Mouse (Mus musculus): ENCODE results near the gene Tmub1. TPM values are rescaled to one million over a fixed set of nuclear protein-coding genes. Genes with fewer than 3 reads are reported as not detected.
A peak's percentile ranks its signal among the peaks of the same experiment; 100 is the strongest.

Gene Tmub1
- total and polyA plus RNA-seq, 2 experiments from 2014 or later: 65.5 to 91.5 TPM

GRCm38 (mm10) chr5:24475476-24476241 lies 28.0 kb upstream of the Tmub1 start:
- H3K27me3 ChIP-seq (ENCODE audit: insufficient read depth, low read length): no peaks in the 10 kb centered on the region
- H3K9me3 ChIP-seq (ENCODE audit: low read length): no peaks in the 10 kb centered on the region
- H3K4me1 ChIP-seq (ENCODE audit: insufficient read depth, low read length): 0 out of 2 replicates have a peak, but pooled peaks cover 10% of the 10 kb centered on the region
- H3K27ac ChIP-seq (ENCODE audit: low read depth, low read length): no peak overlapping the region
- H3K9ac ChIP-seq (replicated peaks; ENCODE audit: low read length, poor library complexity, severe bottlenecking): no peak overlapping the region
- H3K4me3 ChIP-seq (ENCODE audit: low read depth, low read length): no peak overlapping the region
- WGBS: 75% methylated on average over 6 of the region's 6 CpGs
- no peak for DNase-seq (ENCODE audit: low spot score)
- H3K36me3 ChIP-seq (ENCODE audit: insufficient read depth, low read length): peaks cover 42% of the 10 kb centered on the region
- no peak for ATAC-seq (ENCODE audit: low FRiP score)
- TF ChIP-seq CTCF (IDR thresholded peaks at IDR 0.05): no peak
- no peak overlapping the region for H3K4me2 ChIP-seq (ENCODE audit: low read depth, low read length, poor library complexity, severe bottlenecking)

- H3K4me1 ChIP-seq (ENCODE audit: insufficient read depth, low read length): 0 out of 2 replicates have a peak, but pooled peaks cover 10% of the 10 kb centered on the region
Observed at GRCm38 (mm10) chr5:24474723-24475261, 27.1 kb upstream of the Tmub1 start.

GRCm38 (mm10) chr5:24474025-24474722 lies 26.5 kb upstream of the Tmub1 start:
- 11% methylated on average over 63 of the region's 77 CpGs for WGBS
- Histone ChIP-seq H3K4me3 (ENCODE audit: low read depth, low read length) (peak overlapping the region; percentile 29), H3K9me3 (ENCODE audit: low read length) (no peaks in the 10 kb centered on the region), H3K4me1 (ENCODE audit: insufficient read depth, low read length) (0 out of 2 replicates have a peak, but pooled peaks cover 10% of the 10 kb centered on the region), H3K36me3 (ENCODE audit: insufficient read depth, low read length) (peaks cover 27% of the 10 kb centered on the region), H3K4me2 (ENCODE audit: low read depth, low read length, poor library complexity, severe bottlenecking) (peak overlapping the region; percentile 46), H3K27ac (ENCODE audit: low read depth, low read length) (no peak overlapping the region), H3K27me3 (ENCODE audit: insufficient read depth, low read length) (no peaks in the 10 kb centered on the region), H3K9ac (replicated peaks; ENCODE audit: low read length, poor library complexity, severe bottlenecking) (peak overlapping the region; percentile 36)
- no peak for TF ChIP-seq CTCF (IDR thresholded peaks at IDR 0.05)
- ATAC-seq (ENCODE audit: low FRiP score): peak; percentile 7; the same call in 1 of the 2 replicates
- DNase-seq (ENCODE audit: low spot score): no peak

More at GRCm38 (mm10) chr5:24474723-24475261, 27.1 kb upstream of the Tmub1 start:
- peak overlapping the region; percentile 29 for H3K4me3 ChIP-seq (ENCODE audit: low read depth, low read length)
- H3K9ac ChIP-seq (replicated peaks; ENCODE audit: low read length, poor library complexity, severe bottlenecking): peak overlapping the region; percentile 36
- no peaks in the 10 kb centered on the region for H3K9me3 ChIP-seq (ENCODE audit: low read length)
- H3K36me3 ChIP-seq (ENCODE audit: insufficient read depth, low read length): peaks cover 33% of the 10 kb centered on the region
- peak overlapping the region; percentile 46 for H3K4me2 ChIP-seq (ENCODE audit: low read depth, low read length, poor library complexity, severe bottlenecking)
- no peak overlapping the region for H3K27ac ChIP-seq (ENCODE audit: low read depth, low read length)
- TF ChIP-seq CTCF (IDR thresholded peaks at IDR 0.05): peak; percentile 18; the same call in 1 of the 2 replicates
- WGBS: 7% methylated on average over 59 of the region's 67 CpGs
- H3K27me3 ChIP-seq (ENCODE audit: insufficient read depth, low read length): no peaks in the 10 kb centered on the region
- ATAC-seq (ENCODE audit: low FRiP score): peak; percentile 14; the same call in 1 of the 2 replicates
- DNase-seq (ENCODE audit: low spot score): peak; percentile 33

GRCm38 (mm10) chr5:24472884-24473619 lies 25.4 kb upstream of the Tmub1 start:
- DNase-seq (ENCODE audit: low spot score): no peak
- no peak for ATAC-seq (ENCODE audit: low FRiP score)
- H3K36me3 ChIP-seq (ENCODE audit: insufficient read depth, low read length): peaks cover 16% of the 10 kb centered on the region
- no peak overlapping the region for H3K27ac ChIP-seq (ENCODE audit: low read depth, low read length)
- no peak for TF ChIP-seq CTCF (IDR thresholded peaks at IDR 0.05)
- 50% methylated on average over 7 of the region's 7 CpGs for WGBS
- no peaks in the 10 kb centered on the region for H3K27me3 ChIP-seq (ENCODE audit: insufficient read depth, low read length)
- H3K4me3 ChIP-seq (ENCODE audit: low read depth, low read length): no peak overlapping the region
- H3K9ac ChIP-seq (replicated peaks; ENCODE audit: low read length, poor library complexity, severe bottlenecking): no peak overlapping the region
- 0 out of 2 replicates have a peak, but pooled peaks cover 10% of the 10 kb centered on the region for H3K4me1 ChIP-seq (ENCODE audit: insufficient read depth, low read length)
- H3K4me2 ChIP-seq (ENCODE audit: low read depth, low read length, poor library complexity, severe bottlenecking): no peak overlapping the region
- no peaks in the 10 kb centered on the region for H3K9me3 ChIP-seq (ENCODE audit: low read length)

GRCm38 (mm10) chr5:24470600-24470999 lies 22.9 kb upstream of the Tmub1 start:
- Histone ChIP-seq H3K4me1 (ENCODE audit: insufficient read depth, low read length) (0 out of 2 replicates have a peak, but pooled peaks cover 15% of the 10 kb centered on the region), H3K36me3 (ENCODE audit: insufficient read depth, low read length) (no peaks in the 10 kb centered on the region), H3K4me2 (ENCODE audit: low read depth, low read length, poor library complexity, severe bottlenecking) (no peak overlapping the region), H3K4me3 (ENCODE audit: low read depth, low read length) (no peak overlapping the region), H3K27ac (ENCODE audit: low read depth, low read length) (no peak overlapping the region), H3K27me3 (ENCODE audit: insufficient read depth, low read length) (no peaks in the 10 kb centered on the region), H3K9me3 (ENCODE audit: low read length) (no peaks in the 10 kb centered on the region), H3K9ac (replicated peaks; ENCODE audit: low read length, poor library complexity, severe bottlenecking) (no peak overlapping the region)
- ATAC-seq (ENCODE audit: low FRiP score) (peak; percentile 70), DNase-seq (ENCODE audit: low spot score) (peak; percentile 89)
- WGBS: 12% methylated on average over 5 of the region's 5 CpGs
- TF ChIP-seq CTCF (IDR thresholded peaks at IDR 0.05): peak; percentile 95

Measured in midbrain, postnatal 0 days (tissue).